Mouse (Mus musculus) liver, embryonic 15.5 days (tissue): ENCODE measurements around the gene Hes1. TPM values are rescaled to one million over a fixed set of nuclear protein-coding genes. Genes with fewer than 3 reads are reported as not detected.

Experiments used
- ATAC-seq: fragments of 200-750 bp; cut with Nextera tagmentation; 2 replicates; pipeline ENCODE4 v1.8.0; 2017; ENCODE audit warnings: moderate number of reproducible peaks, mild to moderate bottlenecking, moderate library complexity; ENCODE audit not compliant: insufficient read depth
- H3K27ac ChIP-seq: fragments of 300-500 bp; sonication (generic); replicated peaks from 2 replicates; pipeline ENCODE4 v1.5.1; 2015; ENCODE audit warnings: mild to moderate bottlenecking, inconsistent platforms
- H3K27me3 ChIP-seq: fragments of 300-500 bp; sonication (generic); 2 replicates; pipeline ENCODE4 v1.6.1; 2015; ENCODE audit warnings: mild to moderate bottlenecking, inconsistent platforms
- H3K36me3 ChIP-seq: fragments of 300-500 bp; sonication (generic); replicated peaks from 2 replicates; pipeline ENCODE4 v1.6.1; 2015; ENCODE audit warnings: moderate library complexity, mild to moderate bottlenecking, inconsistent platforms
- H3K4me1 ChIP-seq: fragments of 300-500 bp; sonication (generic); replicated peaks from 2 replicates; pipeline ENCODE4 v1.6.1; 2015; ENCODE audit warnings: inconsistent platforms
- H3K4me2 ChIP-seq: fragments of 300-500 bp; sonication (generic); 2 replicates; pipeline ENCODE4 v1.6.1; 2015; ENCODE audit warnings: moderate library complexity, mild to moderate bottlenecking, inconsistent platforms
- H3K4me3 ChIP-seq: fragments of 300-500 bp; sonication (generic); replicated peaks from 2 replicates; pipeline ENCODE4 v1.5.1; 2015; ENCODE audit warnings: mild to moderate bottlenecking, inconsistent platforms
- H3K9ac ChIP-seq: fragments of 300-500 bp; sonication (generic); 2 replicates; pipeline ENCODE4 v1.6.1; 2015; ENCODE audit warnings: moderate library complexity, mild to moderate bottlenecking, inconsistent platforms
- H3K9me3 ChIP-seq: fragments of 300-500 bp; sonication (generic); replicated peaks from 2 replicates; pipeline ENCODE4 v1.6.1; 2016; ENCODE audit warnings: inconsistent platforms
- WGBS: fragments of 180-500 bp; shearing (Covaris S2); methylation state at CpG from one replicate; pipeline ENCODE4 v1.1.7; 2015; ENCODE audit warnings: mixed read lengths; ENCODE audit not compliant: insufficient replicate concordance; 5-methylcytosine and 5-hydroxymethylcytosine counted together
- polyA plus RNA-seq: library from polyadenylated mRNA; unstranded; fragments of >200 nt; fragmentation: Nextera tagmentation; extraction: Ambion mirVana; gene quantifications from 2 replicates; pipeline ENCODE4 v1.2.1, GENCODE M21; 2015

Hes1 gene
- polyA plus RNA-seq, 1 experiment from 2014 or later, result 6.1 TPM

DNA sequence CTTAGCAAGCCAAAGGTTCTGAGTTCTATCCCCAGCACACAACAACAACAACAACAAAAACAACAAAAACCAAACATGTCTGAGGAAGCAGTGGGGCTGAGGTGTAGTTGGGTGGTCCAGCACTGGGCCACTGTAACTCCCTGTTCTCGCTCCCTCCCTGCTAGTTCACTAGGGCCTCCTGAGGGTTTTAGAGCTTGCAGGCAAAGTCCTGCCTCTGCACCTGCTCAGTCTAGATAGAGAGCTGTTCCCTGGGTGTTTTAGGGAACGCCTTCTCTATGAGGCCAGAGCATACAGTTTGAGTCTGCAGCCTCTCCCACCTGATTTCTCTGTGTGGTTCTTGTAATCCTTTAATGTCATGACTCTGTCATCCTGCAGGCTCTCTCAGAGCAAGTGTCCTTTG is 11.9 kb upstream of the Hes1 start:
- Histone ChIP-seq H3K4me3 (no peak overlapping the region), H3K9ac (no peak overlapping the region), H3K27me3 (peaks cover 11% of the 10 kb centered on the region; the same call in 1 of the 2 replicates), H3K9me3 (no peaks in the 10 kb centered on the region), H3K27ac (no peak overlapping the region), H3K4me2 (no peak overlapping the region), H3K4me1 (peaks cover 15% of the 10 kb centered on the region), H3K36me3 (no peaks in the 10 kb centered on the region)
- 47% methylated on average over 2 of the region's 2 CpGs for WGBS
- no peak for ATAC-seq

DNA sequence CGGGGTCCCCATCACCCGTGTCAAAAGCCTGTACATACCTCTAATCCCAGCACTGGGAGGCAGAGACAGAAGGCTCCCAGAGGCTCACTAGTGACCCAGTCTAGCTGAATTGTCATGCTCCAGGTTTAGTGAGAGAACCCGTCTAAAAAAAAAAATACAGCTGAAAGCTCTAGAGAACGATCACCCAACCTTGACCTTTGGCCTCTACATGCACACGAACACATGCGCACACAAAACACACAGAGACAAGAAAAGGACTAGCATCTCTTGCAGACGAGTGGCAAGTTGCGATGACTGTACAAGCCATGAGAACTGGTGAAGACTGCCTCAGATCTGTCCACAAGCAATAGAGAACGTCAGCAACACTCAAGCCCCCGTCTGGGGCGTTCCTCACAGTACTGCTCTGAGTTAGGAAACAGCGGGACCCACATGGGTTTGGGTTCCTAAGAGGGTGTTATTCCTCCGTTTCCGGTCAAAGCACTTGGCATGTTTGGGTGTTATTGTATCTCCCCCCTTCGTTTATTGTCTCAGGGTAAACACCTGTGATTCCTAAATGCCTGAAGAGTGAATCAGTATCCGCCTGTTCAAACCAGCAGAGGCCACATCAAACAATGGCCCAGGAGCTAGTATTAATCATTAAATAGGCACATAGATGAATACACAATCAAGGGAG is 11.2 kb upstream of the Hes1 start:
- no peak for ATAC-seq
- WGBS, result 45% methylated on average over 16 of the region's 16 CpGs
- H3K4me2 ChIP-seq, result no peak overlapping the region
- no peak overlapping the region for H3K9ac ChIP-seq
- no peak overlapping the region for H3K4me3 ChIP-seq
- H3K4me1 ChIP-seq, result peaks cover 12% of the 10 kb centered on the region
- H3K9me3 ChIP-seq, result no peaks in the 10 kb centered on the region
- H3K36me3 ChIP-seq, result no peaks in the 10 kb centered on the region
- H3K27me3 ChIP-seq, result peaks cover 13% of the 10 kb centered on the region; the same call in 1 of the 2 replicates
- H3K27ac ChIP-seq, result peak overlapping the region; percentile 38; the same call in 1 of the 2 replicates

DNA sequence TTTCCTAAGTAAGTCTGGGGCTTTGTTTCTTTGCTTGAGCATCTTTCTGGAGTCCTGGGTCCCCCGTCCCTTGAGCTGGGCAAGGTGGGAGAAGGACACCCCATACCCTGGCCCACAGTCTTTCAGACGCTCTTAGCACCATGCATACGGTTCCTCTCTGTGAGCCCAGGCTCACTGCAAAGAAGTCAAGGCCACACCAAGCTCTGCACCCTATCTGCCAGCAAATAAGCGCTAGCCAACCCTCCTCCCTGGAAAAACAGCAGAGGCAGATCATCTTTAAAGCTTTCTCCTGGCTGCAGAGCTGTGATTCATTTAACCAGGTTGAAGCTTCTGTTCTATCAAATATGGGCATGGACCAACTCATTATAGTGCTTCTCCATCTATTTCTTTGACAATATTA is 9.6 kb upstream of the Hes1 start:
- Histone ChIP-seq H3K36me3 (no peaks in the 10 kb centered on the region), H3K9ac (no peak overlapping the region), H3K4me3 (no peak overlapping the region), H3K27me3 (peaks cover 23% of the 10 kb centered on the region), H3K9me3 (no peaks in the 10 kb centered on the region), H3K4me1 (peaks cover 16% of the 10 kb centered on the region), H3K4me2 (no peak overlapping the region), H3K27ac (no peak overlapping the region)
- WGBS, result 58% methylated on average over 4 of the region's 4 CpGs
- ATAC-seq, result no peak

DNA sequence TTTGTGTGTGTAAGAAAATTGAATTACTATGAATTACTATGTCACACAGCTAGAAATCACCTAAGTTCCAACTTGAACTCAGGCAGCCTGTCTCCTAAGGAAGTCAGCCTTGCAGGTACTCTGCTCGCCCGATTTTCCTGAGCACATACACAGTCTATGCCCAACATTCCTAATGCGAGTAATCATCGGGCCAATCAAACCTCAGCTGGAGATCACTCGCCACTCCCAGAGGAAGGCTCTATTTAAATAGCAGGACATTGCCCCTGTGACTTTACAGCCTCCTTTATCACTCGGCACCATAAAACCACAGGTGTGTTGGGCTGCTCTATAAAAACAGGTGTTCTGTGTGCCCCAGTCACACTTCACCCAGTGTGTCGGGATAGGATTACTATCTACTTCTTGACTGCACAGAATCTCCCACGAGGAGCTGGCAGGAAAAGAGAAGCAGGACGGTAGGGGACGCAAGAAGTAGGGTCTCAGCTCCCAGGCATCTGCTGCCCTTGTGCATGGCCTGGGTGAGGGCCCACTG is 8.8 kb upstream of the Hes1 start:
- ATAC-seq, result no peak
- no peak overlapping the region for H3K27ac ChIP-seq
- peaks cover 19% of the 10 kb centered on the region for H3K4me1 ChIP-seq
- no peak overlapping the region for H3K4me2 ChIP-seq
- H3K27me3 ChIP-seq, result peaks cover 32% of the 10 kb centered on the region
- H3K4me3 ChIP-seq, result no peak overlapping the region
- no peak overlapping the region for H3K9ac ChIP-seq
- H3K36me3 ChIP-seq, result no peaks in the 10 kb centered on the region
- no peaks in the 10 kb centered on the region for H3K9me3 ChIP-seq
- 44% methylated on average over 10 of the region's 10 CpGs for WGBS

DNA sequence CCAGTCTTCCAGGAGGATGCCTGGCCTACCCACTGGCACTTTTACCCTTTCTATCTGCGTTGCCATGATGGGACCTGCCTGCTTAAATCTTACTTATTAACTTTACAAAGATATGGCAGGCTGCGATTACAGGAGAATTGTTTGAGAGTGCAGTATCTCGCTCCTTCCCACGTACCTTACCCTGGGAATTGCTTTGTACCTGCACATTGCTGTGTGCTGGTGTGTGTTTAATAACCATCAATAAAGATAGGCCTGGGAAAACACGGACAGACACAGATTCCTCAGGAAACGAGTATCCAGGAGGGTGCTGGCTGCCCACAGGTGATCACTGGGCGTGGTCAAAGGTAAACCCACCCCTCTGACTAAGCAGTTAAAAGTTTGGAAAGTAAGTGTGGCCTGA is 8.3 kb upstream of the Hes1 start:
- H3K4me2 ChIP-seq, result no peak overlapping the region
- 56% methylated on average over 7 of the region's 7 CpGs for WGBS
- ATAC-seq, result no peak
- no peak overlapping the region for H3K4me3 ChIP-seq
- no peaks in the 10 kb centered on the region for H3K36me3 ChIP-seq
- H3K4me1 ChIP-seq, result peaks cover 22% of the 10 kb centered on the region
- peaks cover 37% of the 10 kb centered on the region for H3K27me3 ChIP-seq
- no peak overlapping the region for H3K9ac ChIP-seq
- no peaks in the 10 kb centered on the region for H3K9me3 ChIP-seq
- no peak overlapping the region for H3K27ac ChIP-seq

DNA sequence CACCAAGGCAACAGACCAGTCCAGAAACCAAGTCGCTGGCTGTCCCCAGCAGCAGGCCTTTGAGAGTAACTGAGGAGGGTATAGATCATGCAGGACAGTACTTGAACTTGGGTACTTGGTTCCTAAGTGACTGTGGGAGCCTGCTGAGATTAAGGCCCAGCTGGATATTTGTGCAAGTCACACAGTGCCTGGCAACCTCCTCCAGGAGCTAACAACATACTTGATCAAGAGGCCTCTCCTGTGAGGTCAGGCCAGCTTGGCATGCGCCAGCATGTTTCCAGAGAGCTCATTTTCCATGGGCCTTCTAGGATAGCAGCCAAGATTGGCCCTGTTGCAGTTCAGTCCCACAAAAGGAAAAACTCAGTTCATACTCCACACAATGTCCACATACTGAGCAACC is 7.3 kb upstream of the Hes1 start:
- ATAC-seq, result no peak
- Histone ChIP-seq H3K9me3 (no peaks in the 10 kb centered on the region), H3K27me3 (peaks cover 47% of the 10 kb centered on the region), H3K9ac (no peak overlapping the region), H3K4me3 (no peak overlapping the region), H3K4me2 (no peak overlapping the region), H3K36me3 (no peaks in the 10 kb centered on the region), H3K27ac (no peak overlapping the region), H3K4me1 (peaks cover 19% of the 10 kb centered on the region)
- WGBS, result 64% methylated on average over 2 of the region's 2 CpGs

DNA sequence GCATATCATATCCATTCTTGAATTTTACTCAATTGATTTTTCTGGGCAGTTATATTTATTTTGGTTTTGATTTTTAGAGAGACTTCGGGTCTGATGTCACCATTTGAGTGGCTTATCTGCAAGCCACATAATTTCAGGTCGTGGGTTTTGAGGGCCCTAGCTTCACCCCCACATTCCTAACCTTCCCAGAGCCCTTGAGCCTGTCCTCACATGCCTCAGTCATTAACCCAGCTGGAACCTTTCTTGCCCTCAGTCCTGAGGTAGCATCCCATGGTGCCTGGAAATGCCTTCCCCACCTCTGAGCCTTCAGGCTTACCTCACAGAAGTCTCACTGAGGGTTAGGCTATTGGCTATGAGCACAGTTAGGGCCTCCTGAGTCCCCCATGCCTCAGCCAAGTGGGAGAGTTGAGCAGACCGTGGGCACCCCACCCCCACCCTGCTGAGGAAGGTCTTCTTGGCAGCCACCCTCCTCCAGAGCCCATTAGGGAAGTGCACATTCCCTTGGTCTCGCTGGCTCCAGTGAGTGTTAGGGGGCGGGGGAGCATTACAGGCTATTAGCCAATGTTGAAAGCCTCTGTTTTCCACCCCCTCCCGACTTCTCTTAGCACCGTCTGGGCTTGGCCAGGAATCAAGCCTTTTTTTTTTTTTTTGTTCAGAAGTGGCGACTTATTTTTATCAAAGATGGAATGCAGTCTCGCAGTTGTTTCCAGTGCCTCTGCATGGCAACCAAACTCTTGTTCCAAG is 5.0 kb upstream of the Hes1 start:
- Histone ChIP-seq H3K4me1 (peaks cover 34% of the 10 kb centered on the region), H3K27me3 (peaks cover 69% of the 10 kb centered on the region), H3K9ac (no peak overlapping the region), H3K9me3 (no peaks in the 10 kb centered on the region), H3K4me2 (no peak overlapping the region), H3K4me3 (no peak overlapping the region), H3K27ac (no peak overlapping the region), H3K36me3 (no peaks in the 10 kb centered on the region)
- WGBS, result 13% methylated on average over 9 of the region's 9 CpGs
- ATAC-seq, result no peak

DNA sequence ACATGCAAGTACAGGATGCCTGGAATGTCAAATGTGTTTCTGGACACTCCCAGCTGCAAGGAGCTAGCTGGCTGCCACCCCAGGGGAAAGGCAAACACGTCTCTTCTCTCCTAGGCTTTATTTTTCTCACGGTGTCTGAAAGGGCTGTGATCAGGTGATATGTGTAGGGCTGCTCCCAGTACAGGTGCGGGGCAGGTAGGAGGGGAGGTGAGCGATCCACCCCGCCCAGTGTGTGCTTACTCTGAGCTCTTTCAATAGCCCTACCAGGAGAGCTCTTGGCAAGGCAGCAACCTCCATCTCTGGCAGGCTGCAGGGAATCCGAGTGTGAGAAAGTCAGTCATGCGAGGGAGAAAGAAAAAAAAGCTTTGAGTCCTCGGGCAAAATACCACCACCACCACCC is 3.8 kb upstream of the Hes1 start:
- Histone ChIP-seq H3K36me3 (no peaks in the 10 kb centered on the region), H3K4me1 (peaks cover 38% of the 10 kb centered on the region), H3K9me3 (no peaks in the 10 kb centered on the region), H3K9ac (no peak overlapping the region), H3K4me2 (no peak overlapping the region), H3K27me3 (peaks cover 82% of the 10 kb centered on the region), H3K4me3 (no peak overlapping the region), H3K27ac (no peak overlapping the region)
- no peak for ATAC-seq
- 22% methylated on average over 8 of the region's 8 CpGs for WGBS

DNA sequence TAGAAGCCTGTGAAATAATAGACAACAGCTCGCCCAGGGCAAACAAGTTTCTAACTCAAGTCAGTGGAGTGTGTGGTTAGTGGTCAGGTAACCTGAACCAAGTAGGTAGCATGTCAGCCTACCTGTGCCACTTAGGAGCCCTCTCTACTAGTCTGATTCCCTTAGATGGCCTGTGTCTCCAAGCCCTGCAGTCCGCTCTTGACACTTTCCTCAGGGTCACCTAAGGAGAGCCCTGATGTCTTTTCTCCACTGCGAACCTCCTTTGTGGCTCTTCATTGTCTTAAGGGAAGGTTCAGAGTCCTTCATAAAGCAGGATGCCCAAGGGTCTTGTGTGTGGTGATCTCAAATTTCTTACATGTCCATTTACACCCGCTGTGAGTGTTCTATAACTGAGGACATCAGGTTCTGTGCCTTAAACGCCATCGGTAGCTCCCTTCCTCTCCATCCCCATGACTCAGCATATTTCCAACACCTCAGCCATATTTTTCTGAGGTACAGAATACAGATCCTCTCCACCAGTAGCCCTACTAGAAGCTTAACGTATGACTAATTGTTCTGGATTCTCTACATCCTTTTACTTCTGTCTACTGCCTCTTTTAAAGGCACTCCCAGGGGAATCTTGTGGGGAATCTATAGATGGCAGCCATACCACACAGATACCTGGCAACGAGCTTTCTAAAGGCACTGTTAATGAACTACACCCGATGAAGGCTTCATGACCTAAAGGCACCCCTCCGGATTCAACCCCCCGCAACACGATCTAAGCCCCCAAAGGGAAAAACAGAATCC is 1.7 kb upstream of the Hes1 start:
- peaks cover 96% of the 10 kb centered on the region for H3K27me3 ChIP-seq
- peak overlapping the region; percentile 56; the same call in 1 of the 2 replicates for H3K4me3 ChIP-seq
- no peak for ATAC-seq
- 12% methylated on average over 12 of the region's 12 CpGs for WGBS
- H3K36me3 ChIP-seq, result no peaks in the 10 kb centered on the region
- no peaks in the 10 kb centered on the region for H3K9me3 ChIP-seq
- H3K4me2 ChIP-seq, result peak overlapping the region; percentile 73
- H3K9ac ChIP-seq, result no peak overlapping the region
- peaks cover 43% of the 10 kb centered on the region for H3K4me1 ChIP-seq
- 0 out of 2 replicates have a peak overlapping the region, but pooled peaks have one; percentile 83 for H3K27ac ChIP-seq

DNA sequence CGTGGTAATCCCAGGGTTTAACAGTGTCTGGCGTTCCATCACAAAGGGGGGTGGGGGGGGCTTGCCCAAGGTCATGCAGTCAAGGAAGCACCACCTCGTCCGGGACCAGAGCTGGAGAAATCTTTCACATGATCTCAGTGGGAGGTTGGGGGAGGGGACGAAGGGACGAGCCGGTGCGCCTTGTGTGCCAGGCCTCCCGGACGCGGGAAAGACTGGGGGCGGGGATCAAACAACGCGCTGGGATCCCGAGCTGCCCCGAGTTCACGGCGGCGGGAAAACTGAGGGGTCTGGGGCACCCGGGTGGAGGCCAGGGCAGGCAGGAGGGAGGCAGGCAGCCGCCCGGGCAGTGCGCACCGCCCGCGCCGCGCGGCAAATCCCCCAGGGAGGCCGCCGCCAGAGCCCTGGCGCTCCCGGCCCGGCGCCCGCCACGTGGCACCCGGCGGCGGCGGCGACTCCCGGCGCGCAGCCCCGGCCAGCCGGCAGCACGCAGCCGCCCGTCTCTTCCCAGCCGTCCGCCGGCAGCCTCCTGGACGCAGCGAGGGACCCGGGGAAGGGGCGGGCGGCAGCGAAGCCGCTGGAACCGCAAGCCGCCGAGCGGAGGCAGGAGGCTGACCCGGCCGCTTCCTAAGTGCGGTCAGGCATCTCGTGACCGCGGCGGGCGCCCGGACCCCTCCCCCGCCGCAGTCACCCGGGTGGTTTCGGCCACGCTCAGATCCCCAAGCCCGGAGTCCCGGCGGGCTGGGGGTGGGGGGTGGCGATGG is 883 bp upstream of the Hes1 start:
- Histone ChIP-seq H3K27ac (peak overlapping the region; percentile 83), H3K4me2 (peak overlapping the region; percentile 73), H3K27me3 (peaks cover 98% of the 10 kb centered on the region), H3K9me3 (no peaks in the 10 kb centered on the region), H3K9ac (peak overlapping the region; percentile 49), H3K36me3 (no peaks in the 10 kb centered on the region), H3K4me3 (peak overlapping the region; percentile 56), H3K4me1 (peaks cover 47% of the 10 kb centered on the region)
- ATAC-seq, result peak; percentile 43
- WGBS, result 0% methylated on average over 69 of the region's 82 CpGs
